Mouse (Mus musculus): ENCODE data around the gene Vim. TPM values are rescaled to one million over a fixed set of nuclear protein-coding genes. Genes with fewer than 3 reads are reported as not detected.

Vim gene
- polyA plus RNA-seq, 1 experiment, result 3,430 TPM

DNA sequence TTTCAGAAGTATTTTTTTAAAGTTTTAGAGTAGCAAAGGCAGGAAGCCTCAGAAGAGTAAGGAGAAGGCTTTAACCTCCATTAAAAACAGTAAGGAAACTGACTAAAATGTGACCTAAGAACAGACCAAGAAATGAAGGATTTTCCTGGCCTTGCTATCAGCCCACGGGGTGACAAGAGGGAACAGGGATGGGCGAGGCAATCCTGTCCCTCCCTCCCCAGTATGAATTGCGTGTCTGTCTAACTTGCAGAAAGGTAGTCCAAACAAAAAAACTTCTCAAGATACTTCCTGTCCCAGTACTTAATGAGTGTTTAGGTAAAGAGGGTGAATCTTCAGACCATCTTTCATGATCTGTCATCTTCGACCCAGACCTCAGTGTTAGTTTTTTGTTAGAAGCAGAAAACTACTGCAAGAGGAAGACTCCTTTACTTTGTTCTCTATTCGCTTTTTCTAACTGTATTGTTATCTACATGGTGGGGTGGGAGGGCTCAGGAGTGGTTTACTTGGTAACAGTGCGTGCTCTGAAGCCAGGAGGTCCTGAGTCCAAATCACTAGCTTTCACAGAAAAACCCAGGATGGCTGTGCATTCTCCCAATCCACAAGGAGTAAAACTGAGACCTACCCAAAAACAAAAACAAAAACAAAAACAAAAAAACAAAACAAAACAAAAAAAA lies 34.9 kb upstream of the Vim start:
- Histone ChIP-seq H3K27ac (ENCODE audit: insufficient read depth, low read length) (no peak overlapping the region), H3K4me1 (ENCODE audit: control insufficient read depth, insufficient read depth, low read length) (peaks cover 3% of the 10 kb centered on the region; the same call in 1 of the 2 replicates), H3K4me3 (ENCODE audit: insufficient read depth, low read length) (no peak overlapping the region)
- TF ChIP-seq POLR2A (IDR thresholded peaks at IDR 0.05; ENCODE audit: low read depth, low read length) (no peak), CTCF (IDR thresholded peaks at IDR 0.05; ENCODE audit: borderline replicate concordance, insufficient read depth, low read length) (no peak)

DNA sequence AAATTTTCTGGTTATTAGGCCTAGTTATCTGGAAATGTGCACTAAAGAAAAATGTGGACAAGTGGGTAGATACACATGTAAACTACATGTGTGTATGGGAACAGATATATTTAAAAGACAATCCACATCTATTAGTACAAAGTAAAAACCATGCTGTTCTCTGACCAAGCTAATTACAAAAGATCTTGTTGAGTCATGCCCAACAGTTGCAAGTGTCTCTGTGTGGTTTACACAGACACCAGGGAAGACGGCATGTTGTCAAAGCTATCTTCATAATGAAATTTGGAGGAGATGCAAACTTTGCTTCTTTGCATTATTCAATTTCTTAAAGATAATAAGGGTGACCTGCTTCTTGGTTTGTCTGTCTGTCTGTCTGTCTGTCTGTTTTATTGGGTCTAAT lies 33.9 kb upstream of the Vim start:
- Histone ChIP-seq H3K4me1 (ENCODE audit: control insufficient read depth, insufficient read depth, low read length) (peaks cover 2% of the 10 kb centered on the region; the same call in 1 of the 2 replicates), H3K27ac (ENCODE audit: insufficient read depth, low read length) (no peak overlapping the region), H3K4me3 (ENCODE audit: insufficient read depth, low read length) (no peak overlapping the region)
- TF ChIP-seq POLR2A (IDR thresholded peaks at IDR 0.05; ENCODE audit: low read depth, low read length) (no peak), CTCF (IDR thresholded peaks at IDR 0.05; ENCODE audit: borderline replicate concordance, insufficient read depth, low read length) (no peak)

DNA sequence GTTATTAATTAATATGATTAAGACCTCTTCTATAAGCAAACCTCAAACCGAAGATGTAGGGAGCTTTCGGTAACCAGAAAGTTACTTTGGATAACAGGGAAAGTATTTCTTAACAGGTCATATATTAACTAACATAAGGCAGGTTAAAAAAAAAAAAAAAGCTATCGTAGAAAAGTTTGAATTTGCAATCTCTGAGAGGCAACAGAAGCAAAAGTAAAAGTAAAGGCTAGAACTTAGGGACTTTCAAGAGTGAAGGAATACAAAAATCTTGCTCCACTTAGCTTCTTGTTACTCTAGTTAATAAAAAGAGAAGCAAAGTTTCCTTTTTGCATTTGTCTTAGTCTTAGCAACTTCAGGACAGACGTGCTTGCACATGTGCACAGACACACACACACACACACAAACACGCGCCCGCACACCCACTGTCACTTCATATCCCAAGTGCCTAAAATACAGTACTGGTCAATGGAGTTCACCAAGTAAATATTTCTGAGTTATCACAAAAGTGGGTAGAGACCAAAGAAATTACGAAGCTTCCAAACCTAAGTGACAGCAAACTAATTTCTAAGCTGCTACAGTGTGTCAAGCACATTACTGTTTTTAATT lies 30.1 kb upstream of the Vim start:
- H3K27ac ChIP-seq (ENCODE audit: insufficient read depth, low read length), result peak overlapping the region; percentile 88
- no peaks in the 10 kb centered on the region for H3K4me1 ChIP-seq (ENCODE audit: control insufficient read depth, insufficient read depth, low read length)
- no peak for TF ChIP-seq CTCF (IDR thresholded peaks at IDR 0.05; ENCODE audit: borderline replicate concordance, insufficient read depth, low read length)
- no peak; the same call in 1 of the 2 replicates for TF ChIP-seq POLR2A (IDR thresholded peaks at IDR 0.05; ENCODE audit: low read depth, low read length)
- peak overlapping the region; percentile 46; the same call in 1 of the 2 replicates for H3K4me3 ChIP-seq (ENCODE audit: insufficient read depth, low read length)

DNA sequence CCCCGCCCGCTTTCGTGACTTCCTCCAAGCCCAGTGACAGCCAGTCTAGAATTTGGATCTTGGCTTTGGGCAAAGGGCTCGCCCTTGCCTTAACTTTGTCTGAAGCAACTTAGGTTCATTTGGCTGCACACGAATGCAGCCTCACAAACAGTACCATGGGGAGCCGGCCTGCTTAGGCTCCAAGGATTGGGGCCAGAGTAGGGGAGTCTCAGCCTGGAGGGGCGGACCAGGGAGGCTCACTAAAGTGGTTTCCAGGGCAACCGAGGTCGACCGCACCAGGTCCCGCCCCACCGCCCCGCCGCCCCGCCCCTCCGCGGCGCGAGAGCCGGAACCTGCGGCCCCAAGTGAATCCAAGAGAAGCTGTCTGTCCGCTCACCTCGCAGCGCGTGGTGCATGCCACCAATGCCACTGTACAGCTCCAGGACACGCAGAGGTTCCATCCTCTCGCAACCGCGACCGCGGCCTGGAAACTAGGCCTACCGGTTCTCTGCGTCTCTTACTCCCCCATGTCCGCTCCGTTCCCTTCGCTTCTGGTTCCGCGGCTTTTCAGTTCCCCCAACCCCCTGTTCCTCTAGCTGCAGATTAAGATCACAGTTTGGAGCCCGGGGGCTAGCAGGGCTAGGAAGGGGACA lies 29.4 kb upstream of the Vim start, which contains the start of gene Trdmt1:
Gene Trdmt1 (minus strand): TSS at position 476 of the 632 bp plus-strand sequence.
- Histone ChIP-seq H3K27ac (ENCODE audit: insufficient read depth, low read length) (peak within 1 kb of the TSS; percentile 95), H3K4me1 (ENCODE audit: control insufficient read depth, insufficient read depth, low read length) (no peaks in the 10 kb centered on the region), H3K4me3 (ENCODE audit: insufficient read depth, low read length) (peak within 1 kb of the TSS; percentile 76)
- TF ChIP-seq CTCF (IDR thresholded peaks at IDR 0.05; ENCODE audit: borderline replicate concordance, insufficient read depth, low read length) (no peak), POLR2A (IDR thresholded peaks at IDR 0.05; ENCODE audit: low read depth, low read length) (peak; percentile 90)

DNA sequence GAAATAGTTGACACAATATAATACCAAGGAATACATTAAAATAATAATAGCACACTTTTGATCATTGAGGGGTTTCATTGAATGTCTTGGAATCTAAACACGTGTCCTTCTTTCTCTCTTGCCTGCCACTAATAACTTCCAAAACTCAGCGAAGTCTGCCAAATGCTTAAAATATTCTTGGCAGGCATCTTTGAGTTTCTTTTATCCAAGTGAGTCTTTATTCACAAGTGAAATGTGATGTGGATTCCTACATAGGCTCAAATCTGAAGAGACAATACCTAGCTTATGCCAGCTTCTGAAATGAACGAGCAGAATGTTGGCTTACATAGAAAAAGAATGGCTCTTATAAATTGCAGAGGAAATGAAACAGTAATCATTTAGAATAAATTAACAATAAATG lies 25.0 kb upstream of the Vim start:
- TF ChIP-seq POLR2A (IDR thresholded peaks at IDR 0.05; ENCODE audit: low read depth, low read length) (no peak), CTCF (IDR thresholded peaks at IDR 0.05; ENCODE audit: borderline replicate concordance, insufficient read depth, low read length) (no peak)
- H3K4me1 ChIP-seq (ENCODE audit: control insufficient read depth, insufficient read depth, low read length), result peaks cover 6% of the 10 kb centered on the region
- H3K27ac ChIP-seq (ENCODE audit: insufficient read depth, low read length), result no peak overlapping the region
- H3K4me3 ChIP-seq (ENCODE audit: insufficient read depth, low read length), result no peak overlapping the region

DNA sequence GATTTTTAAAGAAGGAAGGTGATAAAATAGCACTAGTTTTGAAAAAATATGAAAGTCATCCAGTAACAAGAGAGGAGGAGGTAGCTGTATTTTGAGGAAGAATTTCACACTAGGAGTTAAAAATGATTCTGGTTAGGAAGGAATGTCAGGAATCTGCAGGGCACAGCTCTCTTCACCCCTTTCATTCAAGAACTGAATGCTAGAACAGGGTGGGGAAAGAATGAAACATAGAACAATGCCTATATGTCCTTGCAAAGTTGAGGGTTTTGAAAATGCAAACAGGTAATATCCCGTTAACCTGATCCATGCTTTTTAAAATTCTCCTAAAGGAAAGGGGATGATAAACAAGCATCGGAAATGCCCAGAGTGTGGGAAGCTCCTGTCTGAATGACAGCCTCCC lies 19.8 kb upstream of the Vim start:
- Histone ChIP-seq H3K27ac (ENCODE audit: insufficient read depth, low read length) (peak overlapping the region; percentile 83), H3K4me3 (ENCODE audit: insufficient read depth, low read length) (no peak overlapping the region), H3K4me1 (ENCODE audit: control insufficient read depth, insufficient read depth, low read length) (peaks cover 19% of the 10 kb centered on the region)
- TF ChIP-seq CTCF (IDR thresholded peaks at IDR 0.05; ENCODE audit: borderline replicate concordance, insufficient read depth, low read length) (no peak), POLR2A (IDR thresholded peaks at IDR 0.05; ENCODE audit: low read depth, low read length) (no peak)

DNA sequence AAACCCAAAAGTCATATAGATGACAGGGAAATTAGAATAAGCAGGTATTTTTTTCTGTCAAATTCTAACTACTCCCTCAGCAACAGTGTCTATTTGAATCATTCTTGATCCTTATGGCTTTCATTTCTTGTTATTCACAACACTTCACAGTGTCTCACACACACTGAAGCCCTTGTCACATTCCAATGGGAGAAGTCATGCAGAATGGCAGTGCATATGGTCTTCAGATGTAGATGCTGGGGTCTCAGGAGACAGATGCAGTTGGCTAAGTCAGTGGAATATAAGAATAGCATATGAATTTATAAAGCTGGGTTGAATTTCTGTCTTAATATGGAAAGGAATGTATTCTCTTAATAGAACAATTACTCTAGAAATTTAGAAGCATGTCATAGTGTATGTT lies 17.5 kb upstream of the Vim start:
- Histone ChIP-seq H3K27ac (ENCODE audit: insufficient read depth, low read length) (peak overlapping the region; percentile 71), H3K4me1 (ENCODE audit: control insufficient read depth, insufficient read depth, low read length) (peaks cover 27% of the 10 kb centered on the region), H3K4me3 (ENCODE audit: insufficient read depth, low read length) (no peak overlapping the region)
- TF ChIP-seq CTCF (IDR thresholded peaks at IDR 0.05; ENCODE audit: borderline replicate concordance, insufficient read depth, low read length) (no peak), POLR2A (IDR thresholded peaks at IDR 0.05; ENCODE audit: low read depth, low read length) (no peak)

DNA sequence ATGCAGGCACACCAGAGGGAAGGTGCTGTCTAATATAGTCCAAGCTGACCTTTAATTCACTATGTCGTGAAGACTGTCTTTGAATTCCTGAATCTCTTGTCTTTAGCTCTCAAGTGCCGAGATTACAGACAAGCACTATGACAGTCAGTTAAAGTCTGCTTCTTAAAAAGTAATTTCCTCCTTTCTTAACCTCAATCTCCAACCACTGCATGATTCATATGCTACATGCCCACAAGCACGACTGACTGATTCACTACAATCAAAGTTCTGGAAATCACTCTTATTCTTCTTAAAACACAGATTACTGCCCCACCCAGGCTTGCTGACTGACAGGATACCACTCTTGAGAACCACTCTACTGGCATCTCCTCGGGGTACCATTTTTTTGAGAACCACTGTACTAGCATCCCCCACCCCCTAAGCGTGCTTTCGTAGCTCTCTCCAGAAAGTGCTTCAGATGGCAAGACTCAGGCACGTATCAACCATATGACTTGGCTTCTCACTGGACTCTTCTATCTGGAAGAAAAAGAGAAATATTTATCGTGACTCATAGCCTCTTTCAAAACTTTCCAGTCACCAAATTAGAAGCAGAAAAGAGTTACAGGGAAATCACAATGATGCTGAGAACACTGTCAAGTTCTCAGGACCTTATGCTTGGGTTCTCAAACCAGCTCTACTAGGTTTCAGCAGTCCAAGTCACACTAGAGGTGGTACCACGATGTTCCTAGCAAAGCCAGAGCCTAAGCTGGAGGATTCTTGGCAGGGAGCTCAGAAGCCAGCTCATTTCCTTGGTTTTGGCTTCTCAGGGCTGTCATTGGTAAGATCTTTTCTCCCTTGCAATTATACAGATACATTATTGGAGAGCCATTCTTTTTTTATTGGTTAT lies 16.3 kb upstream of the Vim start:
- no peak overlapping the region for H3K4me3 ChIP-seq (ENCODE audit: insufficient read depth, low read length)
- H3K4me1 ChIP-seq (ENCODE audit: control insufficient read depth, insufficient read depth, low read length), result peaks cover 27% of the 10 kb centered on the region
- peak overlapping the region; percentile 100 for H3K27ac ChIP-seq (ENCODE audit: insufficient read depth, low read length)
- no peak for TF ChIP-seq CTCF (IDR thresholded peaks at IDR 0.05; ENCODE audit: borderline replicate concordance, insufficient read depth, low read length)
- TF ChIP-seq POLR2A (IDR thresholded peaks at IDR 0.05; ENCODE audit: low read depth, low read length), result 0 out of 2 replicates have a peak, but pooled peaks have one; percentile 10

DNA sequence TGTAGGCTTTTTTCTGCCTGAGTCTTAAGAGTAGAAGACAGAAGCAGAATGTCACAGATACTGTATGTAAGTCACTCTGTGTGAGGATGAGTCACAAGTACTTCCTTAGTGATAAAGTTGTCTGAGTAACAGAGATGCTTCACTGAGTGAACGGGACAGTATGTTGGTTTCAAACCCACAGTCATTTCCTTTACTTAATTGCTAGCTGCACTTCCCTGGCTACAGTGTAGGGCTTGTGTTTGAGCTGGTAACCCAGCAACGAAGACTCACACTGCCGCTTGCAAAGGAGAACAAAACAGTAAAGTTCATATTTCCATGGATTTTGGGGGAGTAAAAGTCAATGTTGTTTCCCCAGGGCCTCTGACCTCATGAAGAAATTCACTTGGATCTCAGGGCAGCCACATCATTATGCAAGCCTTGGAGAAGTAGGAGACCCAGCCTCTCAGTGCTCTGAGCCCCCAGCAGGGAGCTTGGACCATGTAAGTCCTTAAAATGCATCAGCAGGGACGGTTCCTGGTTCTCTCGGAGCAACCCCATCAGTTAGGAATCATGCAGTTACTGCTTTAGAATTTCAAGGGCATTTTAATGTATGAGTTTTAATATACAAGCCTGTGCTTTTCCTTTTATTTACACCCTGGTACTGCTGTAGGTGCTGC lies 15.0 kb upstream of the Vim start:
- peak overlapping the region; percentile 89 for H3K27ac ChIP-seq (ENCODE audit: insufficient read depth, low read length)
- no peak overlapping the region for H3K4me3 ChIP-seq (ENCODE audit: insufficient read depth, low read length)
- peaks cover 21% of the 10 kb centered on the region for H3K4me1 ChIP-seq (ENCODE audit: control insufficient read depth, insufficient read depth, low read length)
- no peak; the same call in 1 of the 2 replicates for TF ChIP-seq POLR2A (IDR thresholded peaks at IDR 0.05; ENCODE audit: low read depth, low read length)
- no peak for TF ChIP-seq CTCF (IDR thresholded peaks at IDR 0.05; ENCODE audit: borderline replicate concordance, insufficient read depth, low read length)

Measured in embryonic fibroblast, embryonic 13.5 days (primary cell).